Mouse (Mus musculus) testis, adult 2 months (tissue): ENCODE results near the gene Gm9918. TPM values are rescaled to one million over a fixed set of nuclear protein-coding genes. Genes with fewer than 3 reads are reported as not detected.

Experiments used
- H3K27ac ChIP-seq: fragments of 200-500 bp; 2 replicates; pipeline ENCODE4 v1.5.1; 2012; ENCODE audit warnings: low read depth, low read length; ENCODE audit not compliant: control insufficient read depth, insufficient read depth
- H3K27me3 ChIP-seq: fragments of 200-500 bp; 2 replicates; pipeline ENCODE4 v1.6.1; 2012; ENCODE audit warnings: mild to moderate bottlenecking, low read length, moderate library complexity; ENCODE audit not compliant: control insufficient read depth, insufficient read depth
- H3K36me3 ChIP-seq: fragments of 200-500 bp; 2 replicates; pipeline ENCODE4 v1.6.1; 2012; ENCODE audit warnings: mild to moderate bottlenecking, low read length; ENCODE audit not compliant: control insufficient read depth, insufficient read depth
- H3K4me1 ChIP-seq: fragments of 200-500 bp; 2 replicates; pipeline ENCODE4 v1.6.1; 2012; ENCODE audit warnings: low read length; ENCODE audit not compliant: control insufficient read depth, insufficient read depth
- H3K4me3 ChIP-seq: fragments of 200-500 bp; 2 replicates; pipeline ENCODE4 v1.5.1; 2012; ENCODE audit warnings: low read depth, mild to moderate bottlenecking, low read length, moderate library complexity, mixed read lengths; ENCODE audit not compliant: control insufficient read depth
- CTCF ChIP-seq: fragments of 200-500 bp; IDR thresholded peaks from 2 replicates; pipeline ENCODE4 v1.5.1; 2012; ENCODE audit warnings: low read depth, mild to moderate bottlenecking, inconsistent platforms, low read length, moderate library complexity; ENCODE audit not compliant: control insufficient read depth, insufficient read depth, insufficient replicate concordance
- POLR2A ChIP-seq: fragments of 200-500 bp; IDR thresholded peaks from 2 replicates; pipeline ENCODE4 v1.6.1; 2012; ENCODE audit warnings: low read depth, mild to moderate bottlenecking, inconsistent platforms, low read length, moderate library complexity; ENCODE audit not compliant: control insufficient read depth
- polyA plus RNA-seq: library from polyadenylated mRNA; depleted of rRNA; stranded (reverse); fragments of >200 nt; gene quantifications from 2 replicates; pipeline ENCODE4 v1.2.3, GENCODE M21; 2012; rRNA removed

The Gm9918 gene
- polyA plus RNA-seq, 1 experiment: 0.10 TPM

GRCm38 (mm10) chr15:102310074-102310845 lies 39.9 kb downstream of the Gm9918 start:
- Histone ChIP-seq H3K36me3 (peaks cover 6% of the 10 kb centered on the region), H3K27me3 (no peaks in the 10 kb centered on the region), H3K4me3 (no peak overlapping the region), H3K4me1 (no peaks in the 10 kb centered on the region), H3K27ac (no peak overlapping the region)
- TF ChIP-seq CTCF: no peak
- TF ChIP-seq POLR2A: no peak

- peaks cover 6% of the 10 kb centered on the region for H3K36me3 ChIP-seq
- H3K27me3 ChIP-seq: no peaks in the 10 kb centered on the region
- TF ChIP-seq CTCF (no peak), POLR2A (no peak)
- no peak overlapping the region for H3K27ac ChIP-seq
- H3K4me1 ChIP-seq: no peaks in the 10 kb centered on the region
- no peak overlapping the region for H3K4me3 ChIP-seq
Measured at GRCm38 (mm10) chr15:102311489-102311888, 41.1 kb downstream of the Gm9918 start.

GRCm38 (mm10) chr15:102315292-102315691 lies 44.9 kb downstream of the Gm9918 start:
- Histone ChIP-seq H3K27ac (no peak overlapping the region), H3K27me3 (no peaks in the 10 kb centered on the region), H3K4me1 (no peaks in the 10 kb centered on the region), H3K4me3 (no peak overlapping the region), H3K36me3 (peaks cover 6% of the 10 kb centered on the region)
- TF ChIP-seq POLR2A (no peak), CTCF (no peak)

- H3K4me3 ChIP-seq: no peak overlapping the region
- TF ChIP-seq POLR2A: no peak
- peak; percentile 39; the same call in 1 of the 2 replicates for TF ChIP-seq CTCF
- H3K27me3 ChIP-seq: no peaks in the 10 kb centered on the region
- H3K36me3 ChIP-seq: peaks cover 5% of the 10 kb centered on the region
- no peaks in the 10 kb centered on the region for H3K4me1 ChIP-seq
- no peak overlapping the region for H3K27ac ChIP-seq
Measured at GRCm38 (mm10) chr15:102316263-102316662, 45.9 kb downstream of the Gm9918 start.

Other genes with a start within 250 kb of the Gm9918 start
- gene Krt18, start 242.4 kb upstream of the Gm9918 start, polyA plus RNA-seq: 0.52 and 5.1 TPM in 2 replicates
- 75.6 and 75.9 TPM in 2 replicates for gene Eif4b, start 196.8 kb upstream of the Gm9918 start, polyA plus RNA-seq
- gene Tns2, start 170.2 kb upstream of the Gm9918 start, polyA plus RNA-seq: 6.5 and 6.9 TPM in 2 replicates
- gene Spryd3, start 134.3 kb upstream of the Gm9918 start, polyA plus RNA-seq: 42.1 and 46.6 TPM in 2 replicates
- gene Igfbp6, start 126.2 kb upstream of the Gm9918 start, polyA plus RNA-seq: 25.5 and 27.3 TPM in 2 replicates
- gene Soat2, start 120.0 kb upstream of the Gm9918 start, polyA plus RNA-seq: 0.12 and 0.14 TPM in 2 replicates
- 9.9 and 11.3 TPM in 2 replicates for gene Zfp740, start 67.3 kb upstream of the Gm9918 start, polyA plus RNA-seq
- gene Csad, start 65.8 kb upstream of the Gm9918 start, polyA plus RNA-seq: 23.1 and 27.3 TPM in 2 replicates
- gene Itgb7, start 38.6 kb upstream of the Gm9918 start, polyA plus RNA-seq: 0.17 and 0.23 TPM in 2 replicates
- 2.6 and 3.9 TPM in 2 replicates for gene Rarg, start 13.0 kb upstream of the Gm9918 start, polyA plus RNA-seq
- 12.1 and 14.3 TPM in 2 replicates for gene Mfsd5, start 8.9 kb downstream of the Gm9918 start, polyA plus RNA-seq
- gene Espl1, start 25.7 kb downstream of the Gm9918 start, polyA plus RNA-seq: 41.4 and 45.3 TPM in 2 replicates
- gene Pfdn5, start 55.6 kb downstream of the Gm9918 start, polyA plus RNA-seq: 296 and 331 TPM in 2 replicates
- 30.3 and 34.3 TPM in 2 replicates for gene Myg1, start 61.1 kb downstream of the Gm9918 start, polyA plus RNA-seq
- 41.5 and 43.5 TPM in 2 replicates for gene Aaas, start 80.2 kb downstream of the Gm9918 start, polyA plus RNA-seq
- gene Sp7, start 96.6 kb downstream of the Gm9918 start, polyA plus RNA-seq: 0.06 TPM in 1 of 2 replicates, not detected in the other
- 17.0 and 18.5 TPM in 2 replicates for gene Sp1, start 135.6 kb downstream of the Gm9918 start, polyA plus RNA-seq
- 131 and 168 TPM in 2 replicates for gene Amhr2, start 174.8 kb downstream of the Gm9918 start, polyA plus RNA-seq
- gene Prr13, start 188.5 kb downstream of the Gm9918 start, polyA plus RNA-seq: 18.5 and 19.7 TPM in 2 replicates
- gene Pcbp2, start 200.0 kb downstream of the Gm9918 start, polyA plus RNA-seq: 1,040 and 1,129 TPM in 2 replicates
- not detected in 2 replicates for gene Gm10337, start 233.2 kb downstream of the Gm9918 start, polyA plus RNA-seq
- gene Map3k12, start 246.5 kb downstream of the Gm9918 start, polyA plus RNA-seq: 7.0 and 7.8 TPM in 2 replicates
- gene Tarbp2, start 247.6 kb downstream of the Gm9918 start, polyA plus RNA-seq: 335 and 372 TPM in 2 replicates